Mouse (Mus musculus): ENCODE measurements at regions not wholly inside any gene's neighbourhood (a gene's known extent, or its start where the extent isn't known, plus 50 kb on each side); places are given as distances from the start of the nearest gene placed in this dataset.

DNA sequence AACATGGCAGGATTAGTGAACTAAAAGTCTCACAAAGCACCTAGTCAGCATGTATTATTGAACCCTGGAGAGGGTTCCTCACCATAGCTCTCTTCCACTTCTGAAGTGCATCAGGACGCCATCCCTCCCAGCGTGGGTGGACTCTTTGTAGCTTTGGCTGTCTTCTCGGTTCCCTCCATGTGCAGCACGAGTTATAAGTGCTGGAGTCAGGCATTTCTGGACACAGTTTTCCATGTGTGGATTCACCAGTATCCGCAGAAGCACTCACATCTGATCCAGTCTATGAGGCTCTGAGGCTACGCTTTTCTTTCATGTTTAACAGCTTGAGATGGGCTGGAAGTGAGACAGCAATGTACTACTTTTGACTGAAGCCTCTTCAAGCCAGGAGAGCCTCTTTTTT lies 52.8 kb upstream of the Boc start:
- 84% methylated on average over 6 of the region's 6 CpGs for WGBS
- H3K4me1 ChIP-seq (replicated peaks; ENCODE audit: control insufficient read depth, insufficient read depth, low read length) = peaks cover 15% of the 10 kb centered on the region
- ATAC-seq (replicated peaks; ENCODE audit: low FRiP score, low TSS enrichment, low read depth) (no peak), DNase-seq (ENCODE audit: low spot score) (no peak)
- no peaks in the 10 kb centered on the region for H3K36me3 ChIP-seq (ENCODE audit: control insufficient read depth, insufficient read depth, low read length)
- no peak overlapping the region for H3K9ac ChIP-seq (ENCODE audit: low read length)
- no peak overlapping the region for H3K4me3 ChIP-seq (ENCODE audit: low read depth, low read length)
- no peak overlapping the region for H3K4me2 ChIP-seq (ENCODE audit: low read length)
- H3K27ac ChIP-seq (ENCODE audit: low read depth) = no peak overlapping the region
- H3K27me3 ChIP-seq (replicated peaks; ENCODE audit: control insufficient read depth, insufficient read depth, low read length) = no peaks in the 10 kb centered on the region
- no peaks in the 10 kb centered on the region for H3K9me3 ChIP-seq (ENCODE audit: control insufficient read depth, low read length)

DNA sequence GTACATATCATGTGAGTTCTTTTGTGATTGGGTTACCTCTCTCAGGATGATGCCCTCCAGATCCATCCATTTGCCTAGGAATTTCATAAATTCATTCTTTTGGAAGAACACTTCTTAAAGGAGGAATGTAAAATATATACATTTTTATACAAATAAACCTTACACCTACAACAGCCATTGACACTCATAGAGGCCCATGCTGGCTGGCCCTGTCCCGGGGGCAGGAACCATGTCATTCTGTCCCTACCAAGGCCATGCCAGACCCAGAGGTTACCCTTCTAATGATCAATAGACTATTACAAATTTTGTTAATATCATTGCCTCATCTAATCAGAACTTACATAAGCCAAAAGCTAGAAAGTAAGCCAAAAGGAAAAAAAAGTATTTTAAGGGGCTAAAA lies 49.9 kb upstream of the Boc start:
- Histone ChIP-seq H3K4me3 (ENCODE audit: low read depth, low read length) (no peak overlapping the region), H3K4me2 (ENCODE audit: low read length) (no peak overlapping the region), H3K9me3 (ENCODE audit: control insufficient read depth, low read length) (no peaks in the 10 kb centered on the region), H3K27ac (ENCODE audit: low read depth) (no peak overlapping the region), H3K36me3 (ENCODE audit: control insufficient read depth, insufficient read depth, low read length) (no peaks in the 10 kb centered on the region), H3K9ac (ENCODE audit: low read length) (no peak overlapping the region), H3K4me1 (replicated peaks; ENCODE audit: control insufficient read depth, insufficient read depth, low read length) (peaks cover 8% of the 10 kb centered on the region), H3K27me3 (replicated peaks; ENCODE audit: control insufficient read depth, insufficient read depth, low read length) (no peaks in the 10 kb centered on the region)
- 94% methylated on average over 1 of the region's 1 CpGs for WGBS
- ATAC-seq (replicated peaks; ENCODE audit: low FRiP score, low TSS enrichment, low read depth) = no peak
- no peak for DNase-seq (ENCODE audit: low spot score)

Measured in intestine, embryonic 14.5 days (tissue).